Mouse (Mus musculus): ENCODE data around the gene Vps13d.
A peak's percentile ranks its signal among the peaks of the same experiment; 100 is the strongest.

Gene Vps13d

DNA sequence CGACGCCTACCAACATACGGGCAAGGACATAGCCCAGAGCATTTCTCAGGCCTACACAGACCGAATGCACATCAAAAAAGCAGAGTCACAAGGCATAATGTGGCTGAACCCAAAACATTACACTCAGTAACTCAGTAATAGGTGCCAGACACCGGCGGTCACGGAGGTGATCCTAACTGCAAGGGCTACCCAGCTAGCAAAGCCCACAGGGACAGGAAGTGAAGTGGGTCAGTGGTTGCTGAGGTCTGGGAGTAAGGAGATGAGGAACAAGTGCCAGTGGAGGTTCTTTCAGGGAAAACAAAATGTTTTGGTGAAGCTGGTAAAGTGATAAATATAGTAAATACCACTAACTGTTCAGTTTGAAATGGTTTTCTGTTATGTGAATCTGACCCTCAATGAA lies 121.1 kb downstream of the Vps13d start:
- no peak for DNase-seq

DNA sequence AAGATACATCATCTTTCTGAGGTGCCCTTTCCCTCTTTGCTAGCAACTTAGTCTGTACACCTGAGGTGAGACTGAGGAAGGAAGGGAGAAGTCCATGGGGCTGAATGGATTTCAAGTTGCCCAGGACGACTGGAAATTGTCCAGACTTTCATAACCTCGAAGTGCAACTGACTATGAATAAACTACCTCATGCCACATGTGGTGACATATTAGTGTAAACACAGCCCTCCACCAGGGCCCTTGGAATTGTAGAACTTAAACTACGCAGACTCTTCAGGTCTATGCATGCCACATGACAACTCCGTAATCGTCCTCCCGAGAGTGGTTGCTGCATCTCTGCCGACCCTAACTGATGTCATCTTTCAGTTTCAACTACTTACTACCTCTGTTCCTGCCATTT lies 122.9 kb downstream of the Vps13d start:
- peak; percentile 57 for DNase-seq

DNA sequence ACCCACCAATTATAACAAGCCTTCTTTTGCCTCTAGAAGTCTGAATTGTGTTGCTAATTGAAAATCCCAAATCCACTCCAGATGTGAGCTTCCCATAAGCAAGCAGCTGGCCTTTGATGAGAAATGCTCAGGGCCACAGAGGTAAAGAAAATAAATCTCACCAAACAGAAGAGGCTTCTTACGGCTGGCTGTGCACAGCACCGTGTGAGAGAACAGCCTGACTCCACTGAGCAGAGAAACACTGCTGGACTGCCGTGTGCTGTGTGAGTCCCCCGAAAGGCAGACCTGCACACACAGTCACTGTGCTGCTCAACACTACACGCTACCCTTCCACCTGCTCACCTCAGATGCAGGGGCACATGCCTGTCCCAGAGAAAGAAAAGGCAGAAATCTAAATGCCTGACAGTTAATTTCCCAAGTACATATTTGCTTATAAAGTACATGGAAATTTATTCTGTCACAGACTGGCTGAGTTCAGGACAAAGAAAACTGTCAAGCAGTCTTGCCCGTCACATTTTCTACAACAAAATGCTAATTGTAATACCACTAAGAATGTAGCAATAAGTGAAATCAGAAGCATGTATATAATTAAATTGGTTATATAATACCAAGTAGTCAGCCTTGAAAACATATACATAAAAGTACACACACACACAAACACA lies 127.7 kb downstream of the Vps13d start:
- no peak for DNase-seq

DNA sequence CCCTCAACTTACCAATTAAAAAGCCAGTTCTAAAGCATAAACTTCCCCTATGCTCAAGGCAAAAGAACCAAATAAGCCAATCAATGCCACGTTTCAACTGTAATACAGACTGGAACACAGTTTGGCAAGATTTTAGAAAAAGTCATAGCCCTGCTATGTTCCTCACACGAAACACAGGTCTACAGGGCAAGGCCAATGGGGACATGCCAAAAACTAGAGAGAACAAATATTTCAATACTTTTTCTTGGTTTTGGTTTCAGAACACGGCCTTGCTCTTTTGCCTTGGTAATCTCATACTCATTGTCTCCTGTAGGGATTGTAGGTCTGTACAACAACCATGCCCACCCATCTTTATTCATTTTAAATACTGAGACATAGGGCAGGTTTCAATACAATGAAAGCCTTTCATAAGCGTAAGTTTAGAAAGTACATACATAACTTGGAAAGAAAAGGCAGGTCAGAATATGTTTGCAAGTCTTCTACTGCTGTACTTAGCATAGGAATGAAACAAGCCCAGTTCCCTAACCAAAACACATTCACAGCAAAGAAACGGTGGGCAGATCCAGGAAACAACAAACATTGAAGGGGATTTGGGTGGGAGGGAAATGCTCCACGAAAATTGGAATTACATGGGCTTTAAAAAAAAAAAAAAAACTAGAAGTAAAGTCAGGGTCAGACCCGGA lies 128.3 kb downstream of the Vps13d start:
- DNase-seq: no peak

DNA sequence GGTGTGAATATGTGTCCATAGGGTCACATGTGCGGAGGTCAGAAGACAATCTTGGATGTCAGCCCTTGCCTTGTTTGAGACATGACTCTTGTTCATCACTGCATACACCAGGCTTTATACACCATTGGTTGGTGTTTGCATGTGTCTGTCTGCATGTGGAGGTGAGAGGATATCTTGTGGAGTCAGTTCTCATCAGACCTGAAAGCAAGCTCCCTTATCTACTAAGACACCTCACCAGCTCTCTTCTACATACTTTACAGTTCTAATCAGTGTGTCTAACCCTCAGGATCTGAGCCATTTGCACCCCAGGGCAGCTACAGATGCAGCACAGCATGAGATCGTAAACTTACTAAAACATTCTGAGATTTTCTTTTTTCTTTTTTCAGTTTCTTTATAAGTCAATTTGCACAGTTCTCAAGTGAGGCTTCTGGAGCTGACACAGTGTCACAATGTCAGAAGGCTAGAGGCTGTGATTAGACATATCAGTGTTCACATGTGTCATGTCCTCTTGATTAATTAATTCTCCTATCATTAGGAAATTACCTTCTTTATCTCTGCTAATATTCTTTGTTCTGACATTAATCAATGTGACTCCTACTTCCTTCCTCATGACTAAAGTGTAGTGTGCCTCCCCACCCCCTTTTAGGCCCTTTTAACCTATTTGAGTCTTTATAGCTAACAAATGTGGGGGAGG lies 135.9 kb downstream of the Vps13d start:
- DNase-seq: no peak

DNA sequence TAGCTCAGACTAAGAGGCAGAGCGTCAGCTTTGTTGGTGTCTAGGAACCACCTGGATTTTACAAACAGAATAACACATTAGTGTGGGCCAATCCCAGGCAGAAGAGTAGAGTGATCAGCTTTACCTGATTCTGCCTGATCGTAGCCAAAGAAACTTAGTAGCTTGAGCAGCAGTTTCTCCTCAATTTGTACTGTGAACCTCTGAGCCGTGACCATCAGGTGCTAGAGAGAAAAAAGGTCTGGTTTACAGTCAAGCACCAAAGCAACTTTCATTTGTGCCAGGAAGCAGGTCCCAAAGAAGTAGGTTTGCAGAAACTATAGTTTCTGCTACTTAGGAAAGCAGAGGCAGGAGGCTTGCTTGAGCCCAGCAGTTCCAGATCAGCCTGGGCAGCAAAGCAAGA lies 138.5 kb downstream of the Vps13d start:
- DNase-seq: no peak

DNA sequence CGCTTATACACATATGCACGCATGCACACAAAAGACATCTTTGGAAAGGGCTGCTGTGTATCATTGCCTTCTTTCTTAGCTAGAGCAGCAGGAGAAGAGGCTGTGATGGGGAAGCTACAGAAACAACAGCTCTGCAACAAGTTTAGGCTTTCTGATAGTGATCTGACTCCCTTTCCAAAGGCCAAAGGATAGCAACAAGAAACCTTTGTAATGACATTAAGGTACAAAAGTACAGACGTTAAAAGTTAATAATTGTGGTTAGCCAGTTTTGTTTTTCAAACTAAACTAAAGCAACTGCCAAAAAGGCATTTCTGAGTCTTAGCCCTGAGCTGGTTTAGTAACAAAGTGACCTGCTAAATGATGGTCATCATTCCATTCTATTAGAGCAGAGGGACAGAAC lies 139.0 kb downstream of the Vps13d start:
- no peak for DNase-seq

DNA sequence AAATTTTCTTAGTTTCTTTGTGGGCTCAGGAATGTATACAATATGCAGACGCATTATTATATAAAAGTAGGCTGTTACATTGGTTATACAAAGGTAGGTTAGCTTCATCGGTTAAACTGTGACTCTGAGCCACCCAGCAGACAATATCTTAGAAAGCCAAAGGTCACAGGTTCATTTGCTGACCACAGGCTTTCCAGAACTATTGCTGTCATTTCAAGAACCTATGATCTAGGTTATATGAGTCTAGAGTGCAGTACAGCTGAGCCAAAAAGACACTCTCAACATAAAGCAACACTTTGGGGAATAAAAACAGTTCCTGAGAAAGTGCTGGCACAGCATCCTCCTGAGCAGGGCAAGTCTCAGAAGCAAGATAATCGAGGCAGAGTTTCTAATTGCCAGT lies 140.4 kb downstream of the Vps13d start:
- DNase-seq: no peak

DNA sequence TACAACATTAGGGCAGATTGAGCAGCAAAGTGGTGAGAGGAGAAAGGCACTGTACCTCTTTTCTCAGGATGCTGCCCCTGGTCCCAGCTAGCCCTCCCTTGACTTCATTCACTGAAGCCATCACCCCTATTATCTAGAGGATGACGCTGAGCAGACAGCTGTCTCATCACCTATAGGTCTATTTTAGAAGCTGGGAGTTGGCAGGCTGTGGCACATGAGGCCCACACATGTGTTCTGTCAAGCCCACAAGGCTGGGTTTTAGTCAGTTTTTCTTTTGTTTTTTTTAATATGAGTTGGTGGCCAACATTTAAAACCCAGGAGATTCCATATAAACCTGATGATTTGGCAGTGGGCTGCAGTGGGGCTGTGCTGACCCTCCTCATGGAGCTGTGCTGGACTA lies 142.1 kb downstream of the Vps13d start:
- no peak for DNase-seq

DNA sequence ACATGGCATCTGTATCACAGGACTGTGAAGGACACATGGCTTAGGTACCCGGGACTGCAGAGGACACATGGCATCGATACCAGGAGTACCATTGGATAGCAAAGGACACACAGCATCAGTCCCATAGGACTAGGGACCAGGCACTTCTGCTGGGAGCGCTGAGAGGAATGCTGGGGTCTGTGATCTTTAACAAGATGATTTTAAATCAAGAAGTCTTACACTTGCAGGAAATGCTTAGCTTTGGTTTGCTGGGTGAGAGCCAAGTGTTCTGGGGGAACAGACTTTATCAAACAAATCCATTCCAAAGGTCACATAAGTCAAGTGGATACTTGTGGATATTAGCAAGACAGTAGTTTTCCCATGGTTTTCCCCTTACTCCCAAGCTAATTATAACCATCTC lies 142.5 kb downstream of the Vps13d start:
- DNase-seq: no peak

DNA sequence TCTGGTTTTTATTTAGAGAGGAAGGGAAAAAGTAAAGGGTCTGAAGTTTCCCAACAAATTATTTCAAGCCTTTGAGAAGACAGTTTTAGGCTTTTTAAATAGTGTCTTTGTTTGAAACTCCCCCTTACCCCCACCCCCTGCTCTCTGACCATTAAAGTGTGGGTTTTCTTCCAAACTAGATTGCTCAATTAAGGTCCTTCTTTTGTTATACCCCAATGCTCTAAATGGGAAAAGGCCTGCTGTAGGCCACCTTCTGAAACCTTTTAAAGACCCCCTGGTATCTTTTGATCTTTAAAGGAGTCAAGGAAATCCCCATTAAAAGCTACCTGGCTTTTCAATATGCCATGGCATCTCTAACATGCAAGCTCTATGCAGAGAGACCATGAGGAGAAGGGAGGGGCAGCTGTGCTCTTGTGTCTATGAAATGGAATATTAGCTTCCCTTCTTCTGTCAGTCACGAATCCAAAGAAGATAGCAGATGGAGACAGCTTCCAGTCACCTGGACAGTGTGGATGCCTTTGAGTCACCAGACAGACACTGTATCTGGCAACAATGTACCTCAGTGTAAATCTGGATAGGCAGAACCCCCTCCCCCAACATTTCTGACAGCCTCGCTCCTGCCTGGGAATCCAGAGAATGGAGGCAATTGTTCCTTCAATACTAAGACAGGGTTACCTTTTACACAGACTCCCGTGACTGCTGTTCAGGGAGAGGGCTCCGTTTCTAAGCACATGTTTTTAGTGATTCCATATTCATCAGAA lies 143.4 kb downstream of the Vps13d start:
- DNase-seq: no peak

DNA sequence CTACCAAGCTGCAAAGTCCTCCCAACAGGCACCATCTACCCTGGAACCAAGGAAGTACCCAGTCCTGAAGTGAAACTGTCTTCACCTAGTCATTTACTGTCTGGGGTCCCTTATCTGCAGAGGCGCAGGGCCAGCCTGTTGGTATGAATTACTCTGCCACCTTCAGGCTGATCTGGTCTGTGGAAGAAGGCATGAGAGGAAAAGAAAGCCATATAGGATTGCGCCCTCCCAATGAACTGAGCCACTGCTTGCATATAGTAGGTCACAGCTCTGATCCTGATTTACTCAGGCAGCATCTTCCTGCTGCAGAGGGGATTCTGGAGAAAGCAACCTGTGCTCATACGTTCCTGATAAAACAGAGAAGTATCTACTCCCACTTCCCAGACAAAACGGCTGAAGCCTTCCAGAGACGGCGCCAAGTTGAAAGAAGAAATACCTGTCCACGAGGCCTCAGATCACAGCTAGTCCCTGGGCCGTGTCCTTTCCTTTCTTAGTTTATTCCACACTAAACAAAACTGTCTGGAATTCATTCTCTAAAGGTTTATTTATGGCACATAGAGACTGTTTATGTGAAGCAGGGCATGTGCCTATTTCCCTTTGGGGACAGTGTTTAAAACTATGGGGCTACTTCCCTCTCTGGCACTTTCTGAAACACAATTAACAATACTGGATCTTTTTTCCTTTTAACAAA lies 144.1 kb downstream of the Vps13d start:
- DNase-seq: peak; percentile 49

DNA sequence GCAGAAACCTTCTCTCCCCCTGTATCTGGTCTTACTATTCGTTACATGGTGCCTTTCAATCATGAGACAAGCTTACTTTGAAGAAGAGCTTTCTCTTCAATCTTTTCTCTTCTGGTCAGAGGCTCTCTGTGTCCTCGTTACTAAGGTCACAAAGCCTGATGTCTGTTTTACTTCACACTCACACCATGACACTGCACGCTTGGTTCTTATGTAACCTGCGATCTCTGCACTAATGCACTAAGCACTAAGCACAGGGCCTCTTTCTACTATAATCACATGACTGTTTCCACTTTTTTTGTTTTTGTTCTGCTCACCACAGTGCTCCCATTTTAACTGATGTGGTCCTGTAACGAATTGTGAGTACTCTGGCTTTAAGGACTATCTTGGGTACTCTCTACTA lies 146.8 kb downstream of the Vps13d start:
- DNase-seq: no peak

DNA sequence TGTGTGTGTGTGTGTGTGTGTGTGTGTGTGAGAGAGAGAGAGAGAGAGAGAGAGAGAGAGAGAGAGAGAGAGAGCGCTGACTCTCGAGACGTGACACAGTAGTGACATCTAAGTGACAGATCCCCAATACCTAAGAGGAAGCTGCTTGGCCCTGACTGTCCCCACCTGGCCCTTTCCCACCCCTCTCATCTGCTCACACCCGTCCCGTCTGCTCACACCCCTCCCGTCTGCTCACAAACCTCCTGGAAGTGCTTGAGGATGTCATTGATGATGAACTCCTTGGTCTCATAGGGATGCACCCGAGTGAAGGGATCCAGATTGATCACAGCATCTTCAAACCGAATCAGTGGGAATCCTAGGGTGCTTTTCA lies 148.8 kb downstream of the Vps13d start:
- DNase-seq: no peak

DNA sequence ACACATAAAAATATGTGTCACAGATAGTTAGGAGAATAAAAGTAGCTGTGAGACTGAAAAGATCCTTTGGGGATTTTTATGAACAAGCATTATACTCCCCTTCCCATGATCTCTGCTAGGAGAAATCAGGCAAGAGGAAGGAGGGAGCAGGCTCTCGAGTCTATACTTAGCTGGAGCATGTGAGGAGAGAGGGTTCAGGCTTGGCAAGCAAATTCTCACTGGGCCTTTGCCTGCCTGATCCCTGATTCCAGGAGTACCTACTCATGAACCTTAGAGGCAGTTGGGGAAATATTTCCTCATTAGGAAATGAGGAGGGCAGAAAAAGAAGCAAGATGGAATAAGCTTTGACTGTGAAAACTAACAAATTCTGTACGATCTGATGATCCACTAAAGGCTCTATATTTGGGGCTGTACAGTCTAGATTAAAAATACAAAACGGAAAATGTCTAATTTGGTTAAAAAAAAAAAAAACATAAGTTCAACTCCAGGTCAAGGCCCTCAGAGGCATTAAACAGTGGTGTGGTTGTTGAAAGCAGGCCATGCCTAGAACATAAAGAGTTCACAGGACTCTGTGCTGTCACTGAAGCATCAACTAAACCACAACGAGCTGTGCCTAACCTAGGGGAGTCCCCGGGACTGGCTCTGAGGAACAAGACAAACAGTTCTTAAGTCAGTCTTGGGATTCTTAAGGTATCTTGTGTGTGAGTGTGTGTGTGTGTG lies 149.3 kb downstream of the Vps13d start:
- no peak for DNase-seq

DNA sequence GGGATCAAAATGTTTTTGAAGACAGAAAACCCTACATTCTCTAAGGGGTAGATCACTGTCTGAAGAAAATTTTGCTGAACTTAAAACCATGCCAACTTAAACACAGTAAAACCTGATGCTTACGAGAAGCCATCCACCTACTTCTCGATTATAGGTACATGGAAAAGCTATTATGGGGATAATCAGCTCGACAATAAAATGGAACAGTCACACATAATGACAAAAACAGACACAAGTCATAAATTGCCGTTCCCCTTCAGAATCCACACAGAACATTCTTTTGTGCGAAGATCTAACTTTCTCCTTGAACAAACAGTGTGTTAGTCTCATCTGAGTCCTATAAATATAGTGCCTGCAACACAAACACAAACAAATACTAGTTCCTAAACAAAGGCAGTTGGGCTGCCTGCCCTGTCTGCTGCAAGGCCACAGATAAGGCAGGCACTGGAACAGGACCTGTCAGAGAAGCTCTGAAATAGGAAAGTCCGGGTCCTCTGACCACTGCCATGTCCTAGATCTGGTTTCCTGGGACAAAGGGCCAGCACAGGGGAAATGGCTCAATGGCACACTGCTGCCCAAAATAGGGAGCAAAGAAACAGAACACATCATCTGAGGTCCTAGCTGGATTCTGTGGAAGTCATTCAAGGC lies 153.5 kb downstream of the Vps13d start:
- no peak for DNase-seq

DNA sequence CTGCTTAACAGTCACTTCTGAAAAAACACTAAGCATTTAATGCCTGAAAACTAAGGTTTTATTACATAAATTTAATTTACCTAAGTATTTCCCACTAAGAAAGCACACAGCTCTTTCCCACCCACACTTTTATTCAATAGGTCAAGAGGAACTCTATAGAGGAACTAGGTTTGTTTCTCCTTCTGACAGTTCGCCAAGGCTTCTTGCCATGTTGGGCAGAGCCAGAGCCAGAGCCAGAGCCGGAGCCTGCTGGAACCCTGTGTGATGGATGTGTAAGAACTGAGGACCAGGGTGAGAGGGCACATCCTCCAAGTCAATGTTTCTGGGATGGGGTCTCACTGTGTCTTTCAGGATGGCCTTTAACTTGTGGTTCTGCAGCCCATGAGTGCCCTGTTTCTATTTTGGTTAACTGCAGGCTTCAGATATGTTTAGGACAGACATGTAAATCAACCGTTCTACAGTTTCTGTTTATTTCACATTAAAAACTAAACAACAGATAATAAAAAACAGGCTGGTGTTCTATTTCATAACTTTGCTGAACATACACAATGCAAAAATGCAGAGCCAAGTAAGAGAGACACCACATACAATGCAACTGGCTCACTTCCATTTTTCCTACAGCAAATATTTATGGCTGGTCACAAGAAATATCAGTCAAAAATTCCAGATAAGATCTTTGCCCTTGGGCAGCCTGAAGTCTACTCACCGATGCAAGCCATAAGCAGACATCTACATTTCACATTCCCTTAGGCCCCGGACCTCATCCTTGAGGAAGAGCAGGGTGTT lies 157.0 kb downstream of the Vps13d start:
- peak; percentile 40 for DNase-seq

DNA sequence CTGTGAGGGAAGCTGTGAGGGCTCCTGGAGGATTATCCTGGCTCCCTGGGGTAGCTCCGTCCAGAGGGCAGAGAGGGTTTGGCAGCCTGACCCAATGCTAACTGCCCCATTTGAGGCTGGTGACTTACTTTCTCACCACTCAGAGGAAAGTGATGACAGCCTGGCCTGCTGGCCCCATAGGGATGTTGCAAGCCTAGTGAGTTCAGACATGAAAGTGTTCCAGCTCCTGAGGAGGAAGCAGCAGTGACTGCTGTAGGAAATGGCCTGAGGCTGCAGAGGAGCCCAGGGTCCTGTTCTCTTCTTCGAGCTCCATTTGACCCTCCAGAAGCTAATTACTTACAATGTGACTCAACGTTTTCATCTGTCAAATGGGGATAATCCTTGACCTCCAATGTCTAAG lies 157.8 kb downstream of the Vps13d start:
- peak; percentile 67 for DNase-seq

DNA sequence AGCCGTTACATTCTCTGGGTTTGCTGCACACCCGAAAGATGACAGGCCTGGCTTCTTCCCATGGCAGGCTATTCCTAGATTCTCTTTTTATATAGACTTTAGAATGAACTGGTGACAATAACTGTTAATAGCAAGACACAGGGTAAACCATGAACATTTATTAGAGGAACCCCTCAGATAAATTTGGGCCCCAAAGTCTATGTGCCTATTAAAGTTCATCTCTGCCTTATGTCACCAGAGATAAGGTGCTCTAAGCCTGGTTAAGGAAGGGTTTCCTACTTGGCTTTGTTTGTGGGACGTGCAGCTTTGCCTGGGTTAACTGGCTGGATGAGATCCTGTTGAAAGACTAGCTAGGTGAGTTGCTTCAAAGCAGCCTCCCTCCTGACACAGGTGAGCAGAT lies 159.4 kb downstream of the Vps13d start:
- no peak for DNase-seq

DNA sequence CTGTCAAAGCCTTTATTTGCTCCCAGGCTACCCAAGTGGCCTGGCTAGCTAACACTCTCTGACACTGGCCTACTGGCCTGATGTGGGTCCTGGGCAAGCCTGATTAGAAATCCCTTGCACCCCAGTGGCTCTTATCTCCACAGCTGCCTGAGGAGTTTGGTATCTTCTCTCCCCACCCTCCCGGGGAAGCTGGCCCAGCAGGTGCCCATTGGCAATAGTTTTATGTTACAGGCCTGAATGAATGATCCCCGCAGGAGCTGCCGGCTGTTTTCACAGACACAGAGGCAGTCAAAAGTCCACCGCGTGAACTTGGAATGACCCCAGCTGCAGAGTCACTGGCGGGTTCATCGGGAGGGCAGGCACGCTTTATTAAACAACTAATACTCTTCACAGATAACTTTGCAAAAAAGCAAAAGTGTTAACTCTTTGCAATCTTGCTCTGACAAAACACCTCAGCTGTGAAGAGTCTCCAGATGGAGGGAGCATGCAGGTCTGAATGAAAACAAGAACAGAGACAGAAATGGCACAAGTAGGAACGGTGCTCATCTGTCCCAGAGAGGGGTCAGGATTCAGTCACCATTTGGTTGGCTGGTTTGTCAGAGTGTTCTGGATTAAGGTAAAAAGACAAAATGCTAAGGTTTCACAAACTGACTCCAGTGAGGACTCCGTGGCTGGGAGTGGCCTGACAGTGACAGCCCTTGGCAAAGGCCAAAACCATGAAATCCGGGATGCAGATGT lies 160.1 kb downstream of the Vps13d start:
- no peak for DNase-seq

Data from lung, postnatal 36 days (tissue).